Mouse (Mus musculus): ENCODE measurements around the gene Pex16.
A peak's percentile ranks its signal among the peaks of the same experiment; 100 is the strongest.

DNA sequence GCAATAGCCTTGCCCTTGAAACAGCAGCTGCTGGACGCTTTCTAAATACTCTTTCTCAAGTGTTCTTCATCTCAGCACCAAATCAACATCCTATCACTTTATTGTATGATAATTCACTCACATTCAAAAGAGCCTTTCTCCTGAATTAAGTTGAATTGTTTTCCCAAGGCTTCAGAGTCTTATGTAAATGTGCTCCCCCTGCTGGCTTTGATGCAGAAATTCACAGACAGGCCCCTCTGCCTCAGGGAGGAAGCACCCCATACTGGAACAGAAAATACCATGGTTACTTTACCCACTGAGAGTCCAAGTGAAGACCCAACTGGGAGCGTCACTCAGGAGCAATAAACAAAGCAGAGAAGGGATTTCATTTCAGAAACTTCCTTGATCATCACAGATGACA, 43.6 kb upstream of the Pex16 start:
- TF ChIP-seq CTCF (conservative IDR thresholded peaks at IDR 0.05; ENCODE audit: insufficient read depth, insufficient read length, low read depth, low read length) (peak; percentile 53), POLR2A (IDR thresholded peaks at IDR 0.05; ENCODE audit: low read depth, low read length) (no peak)

Data from kidney, adult 2 months (tissue).